Mouse (Mus musculus) ES-E14 (cell line): ENCODE data around the gene Rassf4. TPM values are rescaled to one million over a fixed set of nuclear protein-coding genes. Genes with fewer than 3 reads are reported as not detected.

Experiments
- DNase-seq: peaks from one replicate; pipeline ENCODE4 v3.0.0-alpha.2; 2013; ENCODE audit warnings: low read depth, low spot score
- H3K27ac ChIP-seq: 2 replicates; pipeline ENCODE4 v1.5.1; 2012; ENCODE audit warnings: low read depth, mild to moderate bottlenecking, low read length, moderate library complexity, mixed read lengths; ENCODE audit not compliant: poor library complexity, insufficient read depth, severe bottlenecking
- H3K36me3 ChIP-seq: 2 replicates; pipeline ENCODE4 v1.6.1; 2012; ENCODE audit warnings: mild to moderate bottlenecking, low read length, moderate library complexity, mixed read lengths; ENCODE audit not compliant: control insufficient read depth, poor library complexity, insufficient read depth, severe bottlenecking
- H3K4me1 ChIP-seq, 2 experiments: fragments of 150-350 bp in 1 of 2; sonication (generic) in 1 of 2; 2 replicates each; pipeline ENCODE4 v1.6.1; 2012; ENCODE audit warnings: low read length in 2 of 2, mild to moderate bottlenecking in 1 of 2, mixed read lengths in 1 of 2; ENCODE audit not compliant: control insufficient read depth in 2 of 2, insufficient read depth in 2 of 2, poor library complexity in 1 of 2
- H3K4me3 ChIP-seq, 2 experiments: fragments of 150-350 bp in 1 of 2; sonication (generic) in 1 of 2; 2 replicates each; pipeline ENCODE4 v1.5.1; 2012; ENCODE audit warnings: low read length in 2 of 2, low read depth in 1 of 2, mild to moderate bottlenecking in 1 of 2, mixed read lengths in 1 of 2; ENCODE audit not compliant: insufficient read depth in 1 of 2, poor library complexity in 1 of 2, severe bottlenecking in 1 of 2
- H3K9ac ChIP-seq: 2 replicates; pipeline ENCODE4 v1.6.1; 2012; ENCODE audit warnings: low read depth, mild to moderate bottlenecking, low read length, mixed read lengths; ENCODE audit not compliant: poor library complexity, insufficient read depth, severe bottlenecking
- H3K9me3 ChIP-seq: fragments of 150-350 bp; sonication (generic); 2 replicates; pipeline ENCODE4 v1.6.1; 2012; ENCODE audit warnings: low read depth, mild to moderate bottlenecking, low read length; ENCODE audit not compliant: control insufficient read depth, insufficient read depth
- CHD2 ChIP-seq: IDR thresholded peaks from 2 replicates; pipeline ENCODE4 v1.6.1; 2014; ENCODE audit warnings: mild to moderate bottlenecking, low read depth, low read length, inconsistent platforms
- HCFC1 ChIP-seq: IDR thresholded peaks from 2 replicates; pipeline ENCODE4 v1.6.1; 2012; ENCODE audit warnings: low read length, inconsistent platforms, borderline replicate concordance; ENCODE audit not compliant: insufficient read depth
- MAFK ChIP-seq: IDR thresholded peaks from 2 replicates; pipeline ENCODE4 v1.6.1; 2014; ENCODE audit warnings: mild to moderate bottlenecking, low read depth, low read length, inconsistent platforms; ENCODE audit not compliant: insufficient read depth
- ZC3H11A ChIP-seq: IDR thresholded peaks from 2 replicates; pipeline ENCODE4 v1.6.1; 2012; ENCODE audit warnings: low read depth, mild to moderate bottlenecking, inconsistent platforms, low read length, borderline replicate concordance
- ZNF384 ChIP-seq: IDR thresholded peaks from 2 replicates; pipeline ENCODE4 v1.6.1; 2012; ENCODE audit warnings: low read depth, low read length, inconsistent platforms
- in situ Hi-C, 2 experiments: fragments of 600-800 bp; cut with MboI; formaldehyde crosslinking; loops; one replicate each; pipeline ENCODE4 v1.15.1; 2025; ENCODE audit warnings: low sequenced_read_pairs in 2 of 2, inconsistent platforms in 1 of 2; ENCODE audit not compliant: unreplicated experiment in 2 of 2
- total RNA-seq: library from RNA; depleted of rRNA; stranded (reverse); fragments of 300-350 nt; gene quantifications from 2 replicates; pipeline ENCODE4 v1.2.3, GENCODE M21; 2012

Rassf4 gene
- total RNA-seq, 1 experiment: 2.8 TPM

GRCm38 (mm10) chr6:116676355-116676913, 2.7 kb upstream of the Rassf4 start:
- H3K4me1 ChIP-seq: no peaks in the 10 kb centered on the region; a peak in 2 of 4 replicates
- no peak overlapping the region for H3K9ac ChIP-seq
- in situ Hi-C loops: no loop called here

DNA sequence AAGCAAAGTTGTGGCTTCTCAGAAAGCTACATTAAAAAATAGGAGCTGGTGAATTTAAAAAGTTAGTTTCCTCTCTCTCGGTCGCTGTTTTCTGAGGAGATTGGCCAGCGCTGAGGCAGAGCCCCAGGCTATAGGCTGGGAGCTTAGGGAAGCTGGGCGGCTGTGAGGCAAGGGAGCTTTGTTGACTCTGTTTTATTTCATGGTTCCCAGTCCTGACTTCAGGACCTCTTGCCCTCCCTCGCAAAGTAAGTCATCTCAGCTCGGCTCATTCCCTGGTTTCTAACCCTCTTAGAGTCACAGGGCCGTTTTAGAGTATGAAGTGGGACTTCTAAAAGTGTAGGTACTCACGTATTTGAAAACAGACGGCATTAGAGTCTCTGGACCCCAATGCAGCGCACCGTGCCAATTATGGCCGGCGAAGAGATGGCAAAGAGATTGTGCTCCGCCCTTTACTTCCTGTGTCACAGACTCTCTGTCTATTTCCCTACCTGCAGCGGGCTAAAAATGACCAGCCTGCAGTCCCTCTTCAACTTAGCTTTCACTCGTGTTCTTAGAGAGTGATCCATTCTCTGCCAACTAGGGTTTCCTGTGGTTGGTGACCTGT, 633 bp upstream of the Rassf4 start:
- no peak overlapping the region for H3K9ac ChIP-seq
- in situ Hi-C loops: no loop called here

More at GRCm38 (mm10) chr6:116676355-116676913, 2.7 kb upstream of the Rassf4 start:
- no peak for DNase-seq
- no peak overlapping the region for H3K4me3 ChIP-seq
- H3K9me3 ChIP-seq: no peaks in the 10 kb centered on the region
- no peak overlapping the region for H3K27ac ChIP-seq
- no peaks in the 10 kb centered on the region for H3K36me3 ChIP-seq
- TF ChIP-seq CHD2 (no peak), HCFC1 (no peak), ZNF384 (no peak), MAFK (no peak), ZC3H11A (no peak)

GRCm38 (mm10) chr6:116672349-116672748, 1.4 kb downstream of the Rassf4 start:
- no peak for DNase-seq
- no peak overlapping the region for H3K9ac ChIP-seq
- H3K9me3 ChIP-seq: no peaks in the 10 kb centered on the region
- no peak for TF ChIP-seq ZC3H11A
- no peak for TF ChIP-seq HCFC1
- no peak for TF ChIP-seq ZNF384
- no peak for TF ChIP-seq CHD2
- no peak for TF ChIP-seq MAFK
- in situ Hi-C loops: no loop called here
- H3K4me3 ChIP-seq: no peak overlapping the region
- no peak overlapping the region for H3K27ac ChIP-seq
- H3K36me3 ChIP-seq: no peaks in the 10 kb centered on the region
- peaks cover 0 to 14% of the 10 kb centered on the region in 2 experiments; a peak in 2 of 4 replicates for H3K4me1 ChIP-seq

More for the DNA sequence above, 633 bp upstream of the Rassf4 start:
- Histone ChIP-seq H3K27ac (no peak overlapping the region), H3K9me3 (no peaks in the 10 kb centered on the region), H3K36me3 (no peaks in the 10 kb centered on the region), H3K4me3 (peak overlapping the region; percentile 76), H3K4me1 (peaks cover 0 to 14% of the 10 kb centered on the region in 2 experiments; a peak in 2 of 4 replicates)
- no peak for TF ChIP-seq MAFK
- TF ChIP-seq ZNF384: no peak
- TF ChIP-seq HCFC1: no peak
- TF ChIP-seq CHD2: no peak
- TF ChIP-seq ZC3H11A: no peak
- DNase-seq: no peak

- H3K27ac ChIP-seq: no peak overlapping the region
- H3K9ac ChIP-seq: no peak overlapping the region
- no peak for TF ChIP-seq ZNF384
- TF ChIP-seq ZC3H11A: no peak
- no peak for TF ChIP-seq CHD2
- TF ChIP-seq HCFC1: no peak
- no peak for TF ChIP-seq MAFK
- H3K9me3 ChIP-seq: no peaks in the 10 kb centered on the region
- no peaks in the 10 kb centered on the region for H3K36me3 ChIP-seq
- in situ Hi-C loops: no loop called here
- H3K4me1 ChIP-seq: peaks cover 0 to 14% of the 10 kb centered on the region in 2 experiments; a peak in 2 of 4 replicates
- DNase-seq: no peak
- no peak overlapping the region for H3K4me3 ChIP-seq
These were observed 2.0 kb downstream of the Rassf4 start for GRCm38 (mm10) chr6:116671768-116672167.

DNA sequence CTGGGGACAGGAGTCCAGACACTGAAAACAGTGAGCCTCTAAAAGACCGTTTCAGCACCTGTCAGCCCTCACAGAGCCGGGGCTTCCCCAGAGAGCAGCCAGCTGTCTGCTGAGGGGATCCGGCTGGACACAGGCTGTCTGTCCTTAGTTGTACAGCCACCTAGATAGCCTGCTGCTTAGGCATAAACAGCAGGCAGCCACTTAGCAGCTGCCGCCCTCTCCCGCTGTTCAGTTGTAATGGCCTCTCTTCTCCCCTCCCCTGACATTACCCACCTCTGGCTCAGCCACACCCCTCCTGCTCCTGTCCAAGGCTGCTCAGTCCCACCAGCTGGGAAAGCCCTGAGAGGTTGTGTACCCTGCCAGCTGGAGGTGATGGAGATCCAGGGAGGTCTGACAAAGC, 2.7 kb downstream of the Rassf4 start:
- Histone ChIP-seq H3K9me3 (no peaks in the 10 kb centered on the region), H3K36me3 (no peaks in the 10 kb centered on the region), H3K4me1 (peaks cover 0 to 14% of the 10 kb centered on the region in 2 experiments; a peak in 2 of 4 replicates), H3K4me3 (no peak overlapping the region), H3K27ac (no peak overlapping the region), H3K9ac (no peak overlapping the region)
- DNase-seq: peak; percentile 27
- TF ChIP-seq MAFK (no peak), ZNF384 (no peak), CHD2 (no peak), ZC3H11A (no peak), HCFC1 (no peak)
- in situ Hi-C loops: no loop called here
